Mouse (Mus musculus) adrenal gland, adult 2 months (tissue): ENCODE results near the gene Rexo1. TPM values are rescaled to one million over a fixed set of nuclear protein-coding genes. Genes with fewer than 3 reads are reported as not detected.

Experiments
- DNase-seq: peaks from one replicate; pipeline ENCODE4 v3.0.0; 2021
- polyA plus RNA-seq: library from polyadenylated mRNA; depleted of rRNA; stranded (reverse); fragments of >200 nt; gene quantifications from 2 replicates; pipeline ENCODE4 v1.2.3, GENCODE M21; 2012
- total RNA-seq, 2 experiments: library from RNA; stranded (reverse); gene quantifications; 2 replicates each; pipeline ENCODE4 v1.2.3; 2021

Rexo1 gene
- total and polyA plus RNA-seq, 3 experiments, result 37.1 to 105 (median 41.8) TPM

DNA sequence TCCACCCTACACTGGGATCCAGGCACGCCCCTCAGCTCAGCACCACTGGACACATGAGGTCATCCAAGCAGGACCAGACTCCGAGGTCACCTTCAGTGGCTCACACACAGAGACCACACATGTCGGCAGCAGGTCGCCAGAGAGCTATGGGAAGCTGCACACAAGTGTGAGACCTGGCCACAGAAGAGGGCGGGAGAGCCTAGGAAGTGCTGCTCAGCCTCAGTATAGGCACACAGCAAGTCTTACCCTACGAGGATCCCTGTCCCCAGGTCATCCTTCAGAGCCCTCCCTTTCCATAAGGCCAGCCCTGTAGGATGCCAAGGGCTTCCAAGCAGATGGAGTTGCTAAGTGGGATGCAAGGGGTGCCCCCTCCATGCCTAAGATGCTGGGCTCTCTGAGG is 7.4 kb downstream of the Rexo1 start:
- no peak for DNase-seq

- DNase-seq, result peak; percentile 50
Measured at GRCm38 (mm10) chr10:80553575-80553974, 7.8 kb downstream of the Rexo1 start.

DNA sequence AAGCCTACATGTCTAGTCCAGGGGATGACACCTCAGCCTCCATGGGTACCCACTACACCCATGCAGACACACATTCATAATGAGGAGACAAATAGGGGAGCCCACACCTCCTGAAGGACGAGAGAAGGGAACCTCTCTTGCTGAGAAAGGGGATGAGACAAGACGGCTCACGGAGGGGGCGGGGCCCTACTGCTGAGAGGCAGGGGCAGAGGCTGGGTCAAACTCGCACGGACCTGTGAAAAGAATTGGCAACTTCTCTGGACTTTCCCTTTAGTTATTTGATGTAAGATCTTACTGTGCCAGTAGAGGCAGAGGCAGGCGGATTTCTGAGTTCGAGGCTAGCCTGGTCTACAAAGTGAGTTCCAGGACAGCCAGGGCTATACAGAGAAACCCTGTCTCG is 9.0 kb downstream of the Rexo1 start:
- no peak for DNase-seq

DNA sequence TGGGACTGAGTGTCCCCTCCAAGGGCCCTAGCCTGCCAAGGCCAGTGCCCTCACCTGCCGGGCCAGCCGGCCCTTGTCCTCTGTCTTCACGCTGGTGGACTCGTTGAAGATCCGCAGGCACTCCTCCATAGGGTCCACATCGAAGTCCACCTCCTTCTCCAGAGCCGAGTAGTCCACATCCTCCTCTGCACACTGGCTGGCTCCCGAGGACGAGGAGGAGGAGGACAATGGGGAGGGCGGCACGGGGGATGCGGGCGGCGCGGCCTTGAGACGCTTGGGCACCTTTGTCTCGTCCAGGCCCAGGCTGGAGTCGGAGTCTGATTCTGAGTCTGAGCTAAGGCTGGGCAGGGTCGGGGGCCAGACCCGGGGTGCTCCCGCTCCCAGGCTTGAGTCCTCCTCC is 12.1 kb downstream of the Rexo1 start:
- peak; percentile 54 for DNase-seq

- DNase-seq, result peak; percentile 93
Measured at GRCm38 (mm10) chr10:80548428-80549006, 12.8 kb downstream of the Rexo1 start.

- DNase-seq, result peak; percentile 55
Measured at GRCm38 (mm10) chr10:80547539-80547938, 13.8 kb downstream of the Rexo1 start.

DNA sequence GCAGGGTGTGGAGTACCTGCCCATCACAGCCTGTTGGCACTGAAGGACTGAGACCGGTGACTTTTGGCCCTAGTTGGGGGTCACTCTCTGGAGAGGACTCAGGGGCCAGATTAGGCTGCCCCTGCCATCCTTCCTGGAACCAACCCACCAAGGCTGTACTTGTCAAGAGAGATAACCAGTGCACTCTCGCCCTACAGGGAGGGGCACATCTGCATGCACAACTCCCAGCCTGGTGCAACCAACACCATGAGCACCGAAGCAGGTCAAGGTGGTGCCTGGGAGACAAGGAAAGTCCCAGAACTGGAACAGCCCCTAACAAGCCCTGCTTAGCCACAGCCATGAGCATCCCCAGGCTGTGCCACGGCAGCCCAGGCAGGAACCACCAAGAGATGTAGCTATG is 14.4 kb downstream of the Rexo1 start:
- DNase-seq, result no peak

DNA sequence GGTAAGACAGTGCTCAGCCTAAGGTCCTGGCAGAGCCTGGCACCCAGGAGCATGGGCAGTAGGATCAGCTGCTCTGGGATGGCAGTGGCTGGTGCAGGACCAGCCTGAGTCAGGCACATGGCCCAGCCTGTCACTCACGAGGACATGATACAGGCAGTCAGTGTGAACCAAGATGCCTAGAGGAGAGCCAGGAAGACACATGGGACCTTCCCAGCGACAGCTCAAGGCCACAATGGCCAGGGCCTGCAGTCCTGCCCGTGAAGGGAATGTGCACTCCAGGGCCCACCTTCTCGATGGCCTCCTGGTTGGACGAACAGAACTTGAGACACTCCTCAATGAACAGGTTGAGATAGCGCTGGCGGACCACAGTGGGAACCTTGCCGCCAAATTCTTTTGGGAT is 15.8 kb downstream of the Rexo1 start:
- peak; percentile 65 for DNase-seq

GRCm38 (mm10) chr10:80543873-80544272 is 17.5 kb downstream of the Rexo1 start:
- DNase-seq, result no peak

DNA sequence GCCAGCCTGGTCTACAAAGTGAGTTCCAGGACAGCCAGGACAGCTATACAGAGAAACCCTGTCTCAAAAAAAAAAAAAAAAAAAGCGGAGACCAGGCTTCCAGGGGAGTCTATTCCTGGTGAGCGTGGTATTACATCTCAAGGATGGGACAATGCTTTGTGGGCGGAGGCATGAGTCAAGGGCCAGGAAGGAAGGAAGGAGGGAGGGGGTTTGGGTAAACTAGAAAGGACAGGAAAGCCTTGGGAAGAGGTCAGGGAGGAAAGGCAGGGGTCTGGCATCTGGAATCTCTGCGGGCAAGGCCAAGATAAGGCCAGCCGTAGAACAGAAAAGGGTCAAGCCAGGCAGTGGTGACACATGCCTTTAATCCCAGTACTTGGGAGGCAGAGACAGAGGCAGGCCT is 21.9 kb downstream of the Rexo1 start:
- peak; percentile 81 for DNase-seq

DNA sequence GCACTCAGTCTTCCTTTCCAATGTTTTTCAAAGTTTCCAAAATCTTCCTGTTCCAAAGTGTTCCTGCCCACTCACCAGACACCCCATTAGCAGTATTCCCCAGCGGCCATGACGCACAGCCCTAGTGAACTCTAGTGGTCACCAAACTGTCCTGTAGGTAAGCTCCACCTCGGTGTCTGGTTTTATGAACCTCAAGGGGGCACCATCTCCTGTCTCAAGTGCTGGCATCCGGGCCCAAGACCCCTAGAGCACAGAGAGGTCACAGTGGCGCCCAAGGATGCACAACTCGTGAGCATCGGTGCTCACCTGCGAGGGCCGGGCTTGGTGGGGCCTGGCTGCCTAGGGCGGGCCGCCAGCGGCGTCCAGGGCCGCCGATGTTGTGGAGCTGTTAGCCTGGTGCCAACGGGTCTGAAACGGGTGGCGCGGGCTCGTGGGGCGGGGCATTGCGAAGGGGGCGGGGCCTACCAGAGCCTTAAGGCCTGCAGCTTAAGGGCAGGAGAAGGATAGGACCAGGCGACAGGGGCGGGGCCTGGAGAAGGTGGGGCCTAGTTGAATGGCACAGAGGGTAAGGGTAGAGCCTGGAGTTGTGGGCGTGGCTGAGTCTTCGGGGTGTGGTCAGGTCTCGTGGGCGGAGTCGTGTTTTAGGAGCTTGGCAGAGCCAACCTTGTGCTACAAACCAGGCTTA is 22.5 kb downstream of the Rexo1 start, which contains the start of gene Atp8b3:
Gene Atp8b3 (minus strand): TSS at position 415 of the 685 bp plus-strand sequence.
- peak; percentile 96 for DNase-seq

DNA sequence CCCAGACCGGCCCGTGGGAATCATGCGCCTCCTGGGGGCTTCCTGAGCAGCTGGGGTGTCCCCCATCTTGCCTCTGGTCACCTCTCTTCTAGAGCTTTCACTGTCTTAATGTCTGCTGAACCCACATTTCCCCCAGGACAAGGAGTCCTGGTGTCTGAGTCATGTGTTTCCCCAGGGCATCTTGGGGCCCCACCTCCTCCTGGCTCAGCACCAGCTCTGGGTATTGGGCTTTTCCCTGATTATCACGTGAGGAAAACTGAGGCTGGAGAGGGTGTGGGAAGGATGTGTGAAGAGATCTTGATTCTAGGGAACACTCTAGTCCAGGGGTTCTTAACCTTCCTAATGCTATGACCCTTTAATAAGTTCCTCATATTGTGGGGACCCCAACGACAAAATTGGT is 23.2 kb downstream of the Rexo1 start:
- peak; percentile 74 for DNase-seq

DNA sequence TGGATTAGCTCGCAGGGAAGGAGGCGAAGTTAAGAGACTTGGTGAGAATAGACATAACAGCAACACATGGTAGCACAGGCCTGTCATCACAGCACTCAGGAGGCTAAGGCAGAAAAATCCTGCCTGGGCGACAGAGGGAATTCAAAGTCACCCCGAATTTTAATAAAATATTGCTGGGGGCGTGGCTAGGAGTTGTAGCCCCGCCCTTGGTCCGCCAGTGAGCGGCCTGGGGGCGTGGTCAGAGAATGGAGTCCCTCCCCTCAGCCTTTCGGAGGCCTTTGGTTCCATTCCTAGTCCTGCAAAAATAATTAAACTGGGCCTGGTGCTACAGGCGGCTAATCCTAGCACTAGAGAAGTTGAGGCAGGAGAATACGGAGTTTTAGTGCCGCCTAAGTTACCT is 25.6 kb downstream of the Rexo1 start:
- DNase-seq, result no peak

- no peak for DNase-seq
Measured at GRCm38 (mm10) chr10:80535071-80535470, 26.3 kb downstream of the Rexo1 start.

- peak; percentile 69 for DNase-seq
Measured at GRCm38 (mm10) chr10:80533704-80534103, 27.7 kb downstream of the Rexo1 start.

DNA sequence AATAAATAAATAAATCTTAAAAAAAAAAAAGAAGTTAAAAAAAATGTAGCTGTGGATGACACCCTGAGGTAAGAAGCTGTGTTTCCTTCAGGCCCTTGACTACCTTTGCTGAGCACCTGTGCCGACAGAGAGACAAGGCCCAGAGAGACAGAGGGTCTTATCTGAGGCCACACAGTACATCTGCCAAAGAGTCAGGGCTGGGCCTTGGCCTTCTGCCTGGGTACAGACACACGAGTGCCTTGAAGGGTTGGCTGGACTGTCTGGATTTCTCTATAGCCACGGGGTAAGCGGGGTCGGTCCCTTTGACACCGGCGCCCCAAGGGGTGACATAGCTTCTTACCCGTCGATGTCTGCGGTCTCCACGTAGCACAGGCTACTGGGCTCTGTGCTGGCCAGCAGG is 28.6 kb downstream of the Rexo1 start:
- no peak for DNase-seq

DNA sequence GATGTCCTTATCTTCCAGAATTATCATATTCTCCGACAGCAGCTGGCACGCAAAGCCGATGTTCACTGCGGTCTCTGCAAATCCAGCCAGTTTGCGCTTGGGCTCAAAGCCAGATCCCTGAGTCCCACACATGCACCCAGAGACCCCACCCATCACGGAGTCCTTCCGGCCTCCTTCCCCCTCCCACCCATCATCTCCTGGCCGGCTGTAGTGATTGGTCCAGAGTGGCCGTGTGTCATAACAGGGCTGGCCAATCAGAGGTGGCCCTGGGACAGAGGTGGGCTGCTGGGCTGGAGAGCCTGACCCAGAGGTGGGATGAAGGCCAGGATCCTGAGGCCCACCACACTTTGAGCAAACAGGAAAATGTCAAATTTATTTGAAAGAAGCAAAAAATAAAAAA is 35.2 kb downstream of the Rexo1 start:
- no peak for DNase-seq

- no peak for DNase-seq
Measured at GRCm38 (mm10) chr10:80523299-80523698, 38.1 kb downstream of the Rexo1 start.

DNA sequence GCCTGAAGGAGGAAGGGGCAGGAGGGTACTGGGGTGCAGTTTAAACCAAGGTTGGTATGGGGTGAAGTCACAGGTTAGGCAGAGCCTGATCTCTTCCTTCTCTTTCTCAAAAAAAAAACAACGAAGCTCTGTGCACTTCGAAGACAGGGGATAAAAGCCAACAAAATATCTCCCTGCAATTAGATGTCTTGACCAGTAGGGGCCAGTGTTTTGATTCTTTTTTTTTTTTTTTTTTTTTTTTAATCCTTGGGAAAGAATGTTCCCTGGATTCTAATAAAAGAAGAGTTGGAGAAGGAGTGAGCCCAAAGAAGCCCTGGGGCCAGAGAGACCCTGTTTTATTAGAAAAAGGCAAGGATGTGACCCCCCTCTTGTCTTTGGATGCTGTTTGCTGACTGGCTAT is 42.1 kb downstream of the Rexo1 start:
- no peak for DNase-seq

- no peak for DNase-seq
Measured at GRCm38 (mm10) chr10:80513739-80514138, 47.6 kb downstream of the Rexo1 start.

DNA sequence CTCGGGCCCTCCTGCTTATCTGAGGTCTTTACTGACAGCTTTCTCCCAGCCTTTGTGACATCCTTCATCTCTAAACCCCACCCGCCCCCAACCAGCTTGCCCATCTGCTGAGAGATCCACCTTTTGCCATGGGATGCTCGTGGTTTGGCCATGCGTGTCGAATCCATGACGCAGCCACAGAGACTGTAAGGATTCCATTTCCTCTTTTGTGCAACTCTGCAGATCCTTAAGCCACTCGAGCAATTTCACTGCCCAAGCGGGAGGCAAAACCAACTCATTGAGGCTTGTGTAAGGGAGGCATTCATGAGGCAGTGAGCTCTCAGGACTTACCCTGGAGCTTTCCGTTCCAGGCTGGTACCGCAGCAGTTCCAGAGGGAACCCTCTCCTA is 51.1 kb downstream of the Rexo1 start:
- no peak for DNase-seq

DNA sequence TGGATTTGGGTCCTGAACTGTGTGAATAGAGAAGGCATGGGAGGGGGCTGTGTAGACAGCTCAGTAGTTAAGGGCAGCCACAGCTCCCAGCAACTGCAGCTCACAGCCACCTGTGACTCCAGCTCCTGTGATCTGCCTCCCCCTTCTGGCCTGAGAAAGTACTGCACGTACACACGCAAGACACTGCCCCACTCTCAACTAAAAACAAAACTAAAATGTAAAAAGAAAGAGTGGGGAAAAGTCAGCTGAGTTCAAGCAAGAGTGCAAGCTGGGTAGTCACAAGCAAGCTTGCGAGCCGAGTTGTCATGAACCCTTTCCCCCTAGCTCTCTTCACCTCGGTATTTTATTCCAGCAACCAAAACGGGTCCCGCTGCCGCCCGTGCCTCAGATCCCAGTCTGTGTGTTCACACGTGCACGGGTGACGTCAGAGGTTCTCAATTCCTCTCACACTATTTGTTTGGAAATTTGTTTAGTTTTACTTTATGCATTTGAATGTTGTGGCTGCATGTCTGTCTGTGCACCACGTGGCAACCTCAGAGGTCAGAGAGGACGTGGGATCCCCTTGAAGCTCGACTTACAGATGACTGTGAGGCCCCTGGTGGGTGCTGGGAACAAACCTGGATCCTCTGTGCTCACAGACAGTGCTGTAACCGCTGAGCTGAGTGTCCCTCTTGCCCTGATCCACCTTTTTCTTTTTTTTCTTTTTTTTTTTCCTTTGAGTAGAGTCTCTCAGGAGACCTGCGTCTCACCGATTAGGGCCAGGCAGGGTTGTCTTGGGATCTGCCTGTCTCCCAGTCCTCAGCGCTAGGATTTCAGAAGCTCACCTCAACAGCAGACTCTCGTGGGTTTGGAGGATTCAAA is 51.7 kb downstream of the Rexo1 start:
- DNase-seq, result peak; percentile 81

DNA sequence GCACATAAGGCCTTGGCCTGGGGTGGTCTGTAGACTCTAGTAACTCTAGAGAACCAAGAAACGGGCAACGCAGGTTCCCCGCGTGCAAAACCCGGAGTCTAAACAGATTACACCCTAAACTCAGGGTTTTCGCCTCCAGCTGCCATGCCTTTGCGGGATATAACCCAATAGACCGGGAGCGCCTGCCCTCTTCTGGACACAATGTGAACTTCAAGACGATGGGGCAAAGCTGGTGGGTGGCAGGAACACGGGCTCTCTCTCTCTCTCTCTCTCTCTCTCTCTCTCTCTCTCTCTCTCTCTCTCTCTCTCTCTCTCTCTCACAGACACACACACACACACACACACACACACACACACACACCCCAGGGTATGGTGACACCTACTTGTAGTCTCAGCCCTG is 55.1 kb downstream of the Rexo1 start:
- peak; percentile 55 for DNase-seq
